Mouse (Mus musculus) stomach, embryonic 14.5 days (tissue): ENCODE measurements around the gene Cel. TPM values are rescaled to one million over a fixed set of nuclear protein-coding genes. Genes with fewer than 3 reads are reported as not detected.
A peak's percentile ranks its signal among the peaks of the same experiment; 100 is the strongest.

Experiments used
- ATAC-seq: fragments of 200-750 bp; cut with Nextera tagmentation; 2 replicates; pipeline ENCODE4 v1.8.0; 2017; ENCODE audit warnings: low read depth, moderate TSS enrichment; ENCODE audit not compliant: insufficient number of reproducible peaks, insufficient read depth, low FRiP score
- H3K27ac ChIP-seq: fragments of 300-500 bp; sonication (generic); 2 replicates; pipeline ENCODE4 v1.5.1; 2014; ENCODE audit warnings: mild to moderate bottlenecking, low read length, moderate library complexity, mixed read lengths
- H3K27me3 ChIP-seq: fragments of 300-500 bp; sonication (generic); 2 replicates; pipeline ENCODE4 v1.6.1; 2014; ENCODE audit warnings: low read length, control low read depth, mixed read lengths; ENCODE audit not compliant: control insufficient read depth, insufficient read depth
- H3K36me3 ChIP-seq: fragments of 300-500 bp; sonication (generic); 2 replicates; pipeline ENCODE4 v1.6.1; 2014; ENCODE audit warnings: mild to moderate bottlenecking, control low read depth, low read length, moderate library complexity, mixed read lengths; ENCODE audit not compliant: control insufficient read depth, insufficient read depth
- H3K4me1 ChIP-seq: fragments of 300-500 bp; sonication (generic); 2 replicates; pipeline ENCODE4 v1.6.1; 2014; ENCODE audit warnings: low read length, control low read depth, mixed read lengths; ENCODE audit not compliant: control insufficient read depth, insufficient read depth
- H3K4me2 ChIP-seq: fragments of 300-500 bp; sonication (generic); replicated peaks from 2 replicates; pipeline ENCODE4 v1.6.1; 2014; ENCODE audit warnings: low read depth, low read length, control low read depth
- H3K4me3 ChIP-seq: fragments of 300-500 bp; sonication (generic); 2 replicates; pipeline ENCODE4 v1.5.1; 2014; ENCODE audit warnings: low read depth, low read length, control low read depth
- H3K9ac ChIP-seq: fragments of 300-500 bp; sonication (generic); replicated peaks from 2 replicates; pipeline ENCODE4 v1.6.1; 2014; ENCODE audit warnings: low read depth, mild to moderate bottlenecking, control low read depth, low read length, moderate library complexity, mixed read lengths
- H3K9me3 ChIP-seq: fragments of 300-500 bp; sonication (generic); 2 replicates; pipeline ENCODE4 v1.6.1; 2016; ENCODE audit warnings: low read depth, low read length, control low read depth; ENCODE audit not compliant: control insufficient read depth
- WGBS: fragments of 180-500 bp; shearing (Covaris S2); extraction: QIAGEN DNeasy Blood & Tissue Kit; methylation state at CpG from one replicate; pipeline ENCODE4 v1.1.7; 2014; 5-methylcytosine and 5-hydroxymethylcytosine counted together
- polyA plus RNA-seq: library from polyadenylated mRNA; unstranded; fragments of >200 nt; fragmentation: Nextera tagmentation; extraction: Ambion mirVana; gene quantifications from 2 replicates; pipeline ENCODE4 v1.2.1, GENCODE M21; 2014

Gene Cel
- polyA plus RNA-seq, 1 experiment from 2014 or later, result not detected

GRCm38 (mm10) chr2:28596021-28596420, 32.8 kb upstream of the Cel start:
- 73% methylated on average over 7 of the region's 7 CpGs for WGBS
- Histone ChIP-seq H3K36me3 (no peaks in the 10 kb centered on the region), H3K27ac (no peak overlapping the region), H3K4me3 (no peak overlapping the region), H3K9me3 (no peaks in the 10 kb centered on the region), H3K27me3 (no peaks in the 10 kb centered on the region), H3K4me2 (no peak overlapping the region), H3K9ac (no peak overlapping the region), H3K4me1 (peaks cover 17% of the 10 kb centered on the region)
- no peak for ATAC-seq

- Histone ChIP-seq H3K27ac (no peak overlapping the region), H3K9ac (no peak overlapping the region), H3K4me2 (peak overlapping the region; percentile 18; the same call in 1 of the 2 replicates), H3K4me1 (0 out of 2 replicates have a peak, but pooled peaks cover under 1% of the 10 kb centered on the region), H3K4me3 (no peak overlapping the region), H3K27me3 (no peaks in the 10 kb centered on the region), H3K36me3 (no peaks in the 10 kb centered on the region), H3K9me3 (no peaks in the 10 kb centered on the region)
- ATAC-seq, result no peak
- 8% methylated on average over 15 of the region's 15 CpGs for WGBS
These were observed 29.6 kb upstream of the Cel start for GRCm38 (mm10) chr2:28592809-28593208.

GRCm38 (mm10) chr2:28591479-28591878, 28.3 kb upstream of the Cel start:
- WGBS, result 69% methylated on average over 2 of the region's 2 CpGs
- H3K9ac ChIP-seq, result no peak overlapping the region
- no peak for ATAC-seq
- no peaks in the 10 kb centered on the region for H3K9me3 ChIP-seq
- no peak overlapping the region for H3K27ac ChIP-seq
- no peak overlapping the region for H3K4me3 ChIP-seq
- H3K36me3 ChIP-seq, result no peaks in the 10 kb centered on the region
- no peak overlapping the region for H3K4me2 ChIP-seq
- no peaks in the 10 kb centered on the region for H3K27me3 ChIP-seq
- H3K4me1 ChIP-seq, result no peaks in the 10 kb centered on the region

GRCm38 (mm10) chr2:28588574-28588973, 25.4 kb upstream of the Cel start:
- H3K9me3 ChIP-seq, result no peaks in the 10 kb centered on the region
- peaks cover 2% of the 10 kb centered on the region; the same call in 1 of the 2 replicates for H3K4me1 ChIP-seq
- H3K27me3 ChIP-seq, result no peaks in the 10 kb centered on the region
- WGBS, result 43% methylated on average over 1 of the region's 1 CpGs
- H3K4me3 ChIP-seq, result no peak overlapping the region
- no peak overlapping the region for H3K4me2 ChIP-seq
- no peak overlapping the region for H3K27ac ChIP-seq
- no peak overlapping the region for H3K9ac ChIP-seq
- H3K36me3 ChIP-seq, result no peaks in the 10 kb centered on the region
- no peak for ATAC-seq

GRCm38 (mm10) chr2:28585730-28586129, 22.5 kb upstream of the Cel start:
- ATAC-seq, result no peak
- no peak overlapping the region for H3K9ac ChIP-seq
- no peak overlapping the region for H3K4me3 ChIP-seq
- H3K9me3 ChIP-seq, result no peaks in the 10 kb centered on the region
- H3K27ac ChIP-seq, result no peak overlapping the region
- 30% methylated on average over 2 of the region's 2 CpGs for whole genome bisulfite sequencing
- H3K36me3 ChIP-seq, result peaks cover 2% of the 10 kb centered on the region
- no peak overlapping the region for H3K4me2 ChIP-seq
- H3K4me1 ChIP-seq, result peaks cover 10% of the 10 kb centered on the region
- H3K27me3 ChIP-seq, result no peaks in the 10 kb centered on the region

GRCm38 (mm10) chr2:28585043-28585571, 21.9 kb upstream of the Cel start:
- Histone ChIP-seq H3K27ac (no peak overlapping the region), H3K4me2 (no peak overlapping the region), H3K9me3 (no peaks in the 10 kb centered on the region), H3K4me1 (peaks cover 10% of the 10 kb centered on the region), H3K27me3 (no peaks in the 10 kb centered on the region), H3K4me3 (no peak overlapping the region), H3K9ac (no peak overlapping the region), H3K36me3 (peaks cover 4% of the 10 kb centered on the region)
- 19% methylated on average over 6 of the region's 6 CpGs for WGBS
- ATAC-seq, result no peak

- Histone ChIP-seq H3K9ac (peak within 1 kb of the TSS; percentile 31; the same call in 1 of the 2 replicates), H3K4me1 (peaks cover 10% of the 10 kb centered on the region), H3K4me3 (peak within 1 kb of the TSS; percentile 59), H3K9me3 (no peaks in the 10 kb centered on the region), H3K27ac (peak within 1 kb of the TSS; percentile 79), H3K36me3 (peaks cover 13% of the 10 kb centered on the region), H3K4me2 (peak within 1 kb of the TSS; percentile 69), H3K27me3 (no peaks in the 10 kb centered on the region)
- 70% methylated on average over 9 of the region's 9 CpGs for WGBS
- ATAC-seq, result no peak
These were observed 20.4 kb upstream of the Cel start, which contains the start of gene Gtf3c5 for GRCm38 (mm10) chr2:28583651-28584050. Gene Gtf3c5, minus strand, starts transcription at chr2:28583751.

GRCm38 (mm10) chr2:28582647-28583353, 19.6 kb upstream of the Cel start:
- Histone ChIP-seq H3K27ac (peak overlapping the region; percentile 79), H3K9me3 (no peaks in the 10 kb centered on the region), H3K36me3 (peaks cover 21% of the 10 kb centered on the region), H3K4me1 (peaks cover 10% of the 10 kb centered on the region), H3K27me3 (no peaks in the 10 kb centered on the region), H3K4me2 (peak overlapping the region; percentile 69), H3K4me3 (peak overlapping the region; percentile 59), H3K9ac (peak overlapping the region; percentile 31; the same call in 1 of the 2 replicates)
- ATAC-seq, result peak; percentile 90
- under 1% methylated on average over 56 of the region's 56 CpGs for WGBS
